ENCODE assay signal across 27 mouse cellular contexts in genomic region chr6:91470712-91471111, GRCm38 (mm10). TPM values are rescaled to one million over a fixed set of nuclear protein-coding genes. Genes with fewer than 3 reads are reported as not detected.
DNase-seq lines count a peak whose midpoint lies in the region; ATAC-seq and TF ChIP-seq lines count a peak whose summit lies in the region.
"Had no signal": no experiment of that assay in that cellular context is flagged by ENCODE, and none has a peak within 500 bp of the region (broad histone marks: within the 10 kb centered on the region; RNA-seq: fewer than 3 reads in every experiment).

No protein-coding gene starts in this region.

- no peak overlapping the region for H3K4me3 ChIP-seq in liver, embryonic 11.5 days (ENCODE audit: low read depth, low read length)
- no peak overlapping the region for H3K4me3 ChIP-seq in liver, embryonic 12.5 days
- H3K4me3 ChIP-seq in CH12.LX (replicated peaks in 1 of 3; ENCODE audit: low read depth in 2 of 3, low read length in 2 of 3, poor library complexity in 1 of 3) (no peak overlapping the region), E14TG2a.4 (replicated peaks; ENCODE audit: low read length) (peak overlapping the region; percentile 21; the same call in 1 of the 2 replicates)
- H3K4me3 ChIP-seq: embryonic facial prominence, embryonic 13.5 days; embryonic facial prominence, embryonic 15.5 days; erythroblast, embryonic 14.5 days; forebrain, embryonic 12.5 days had no signal

- H3K4me2 ChIP-seq in liver, embryonic 11.5 days = peak overlapping the region; percentile 17
- no peak overlapping the region for H3K4me2 ChIP-seq in liver, embryonic 12.5 days
- H3K4me2 ChIP-seq in CH12.LX (ENCODE audit: insufficient read depth, low read depth, poor library complexity, severe bottlenecking) = peak overlapping the region; percentile 1; the same call in 1 of the 2 replicates
- H3K4me2 ChIP-seq: embryonic facial prominence, embryonic 13.5 days; embryonic facial prominence, embryonic 15.5 days; forebrain, embryonic 12.5 days had no signal

- peaks cover 12% of the 10 kb centered on the region for H3K4me1 ChIP-seq in liver, embryonic 11.5 days (replicated peaks; ENCODE audit: control insufficient read depth, insufficient read depth, low read length)
- peaks cover 36% of the 10 kb centered on the region for H3K4me1 ChIP-seq in liver, embryonic 12.5 days
- H3K4me1 ChIP-seq in CH12.LX (ENCODE audit: control insufficient read depth in 1 of 2, insufficient read depth in 2 of 2) (peaks cover 8 to 48% of the 10 kb centered on the region in 2 experiments), E14TG2a.4 (replicated peaks; ENCODE audit: low read depth, low read length) (peaks cover 85% of the 10 kb centered on the region)

- ATAC-seq in liver, embryonic 11.5 days (replicated peaks; ENCODE audit: low FRiP score) = no peak
- ATAC-seq in liver, embryonic 12.5 days = no peak
- ATAC-seq in megakaryocyte, adult 5-6 weeks (ENCODE audit: poor library complexity, severe bottlenecking) = no peak
- ATAC-seq: activated CD4-positive, CD25-positive, alpha-beta regulatory T cell, adult 4 months; forebrain, embryonic 14.5 days; forebrain, embryonic 16.5 days; Patski had no signal

- no peaks in the 10 kb centered on the region for H3K27me3 ChIP-seq in liver, embryonic 11.5 days (replicated peaks; ENCODE audit: control insufficient read depth, insufficient read depth, low read length)
- H3K27me3 ChIP-seq in liver, embryonic 12.5 days (replicated peaks) = no peaks in the 10 kb centered on the region
- H3K27me3 ChIP-seq in CH12.LX (replicated peaks) (no peaks in the 10 kb centered on the region), E14TG2a.4 (ENCODE audit: insufficient read depth, low read length) (no peaks in the 10 kb centered on the region)
- H3K27me3 ChIP-seq: embryonic facial prominence, embryonic 13.5 days; embryonic facial prominence, embryonic 15.5 days; forebrain, embryonic 12.5 days; Patski had no signal

- no peak for TF ChIP-seq POLR2A in CH12.LX (IDR thresholded peaks at IDR 0.05; ENCODE audit: low read depth, low read length)

- WGBS in liver, embryonic 11.5 days = 91% methylated on average over 2 of the region's 2 CpGs
- WGBS in liver, embryonic 12.5 days (ENCODE audit: insufficient replicate concordance) = 83% methylated on average over 2 of the region's 2 CpGs

- no peak for TF ChIP-seq RAD21 in CH12.LX (IDR thresholded peaks at IDR 0.05; ENCODE audit: low read depth, low read length)

- in situ Hi-C loops in CH12.LX (cut with MboI; ENCODE audit: low pct_ligation_motif_present, low pct_unique_long_range_greater_than_20kb, low sequenced_read_pairs) = no loop called here

- H3K9me3 ChIP-seq in liver, embryonic 11.5 days (ENCODE audit: control insufficient read depth, low read length) = no peaks in the 10 kb centered on the region
- no peaks in the 10 kb centered on the region for H3K9me3 ChIP-seq in liver, embryonic 12.5 days (replicated peaks)
- H3K9me3 ChIP-seq in CH12.LX (replicated peaks; ENCODE audit: low read length) = no peaks in the 10 kb centered on the region
- no peaks in the 10 kb centered on the region for H3K9me3 ChIP-seq in E14TG2a.4 (ENCODE audit: low read length)
- H3K9me3 ChIP-seq: embryonic facial prominence, embryonic 13.5 days; embryonic facial prominence, embryonic 15.5 days; forebrain, embryonic 10.5 days; forebrain, embryonic 12.5 days had no signal

- no peak for DNase-seq in liver, embryonic 11.5 days (ENCODE audit: low spot score)
- DNase-seq in CH12.LX (ENCODE audit: extremely low read depth) = no peak
- DNase-seq in ovary, postnatal 10 days (ENCODE audit: low spot score) = no peak
- DNase-seq: adrenal gland, adult 8-10 months; adrenal gland, postnatal 14 days; cerebellum, adult 11 months; cerebellum, adult 18-20 months; cerebellum, adult 8-10 months; cerebellum, adult 9-11 months; cerebellum, postnatal 14 days; cerebellum, postnatal 36 days; embryo, embryonic 11 days had no signal

- TF ChIP-seq EP300 in CH12.LX (IDR thresholded peaks at IDR 0.05; ENCODE audit: low read length) = no peak

- peaks cover 49% of the 10 kb centered on the region for H3K79me2 ChIP-seq in CH12.LX (replicated peaks; ENCODE audit: control insufficient read depth, extremely low read depth, insufficient read depth, poor library complexity, severe bottlenecking)

- dilution Hi-C loops in CH12.LX (cut with MboI; ENCODE audit: extremely low pct_ligation_motif_present, extremely low pct_unique_long_range_greater_than_20kb, low sequenced_read_pairs) = no loop called here

- peaks cover 15% of the 10 kb centered on the region; the same call in 1 of the 2 replicates for H3K36me3 ChIP-seq in liver, embryonic 11.5 days (ENCODE audit: control insufficient read depth, insufficient read depth, low read length)
- H3K36me3 ChIP-seq in liver, embryonic 12.5 days = peaks cover 53% of the 10 kb centered on the region
- H3K36me3 ChIP-seq in CH12.LX (replicated peaks in 1 of 2; ENCODE audit: control insufficient read depth in 1 of 2, insufficient read depth in 1 of 2, low read length in 1 of 2) (peaks cover 29 to 60% of the 10 kb centered on the region in 2 experiments), E14TG2a.4 (ENCODE audit: insufficient read depth, low read length) (peaks cover 71% of the 10 kb centered on the region)

- H3K27ac ChIP-seq in liver, embryonic 11.5 days (ENCODE audit: low read depth, low read length) = no peak overlapping the region
- H3K27ac ChIP-seq in liver, embryonic 12.5 days = no peak overlapping the region
- no peak overlapping the region for H3K27ac ChIP-seq in CH12.LX (ENCODE audit: insufficient read depth, low read depth)
- H3K27ac ChIP-seq: embryonic facial prominence, embryonic 13.5 days; embryonic facial prominence, embryonic 15.5 days; forebrain, embryonic 10.5 days; forebrain, embryonic 12.5 days had no signal

- no peak for TF ChIP-seq CTCF in CH12.LX (conservative IDR thresholded peaks at IDR 0.05 in 1 of 2, IDR thresholded peaks at IDR 0.05 in 1 of 2; ENCODE audit: low read depth in 2 of 2, low read length in 2 of 2)
- TF ChIP-seq CTCF in E14TG2a.4 (conservative IDR thresholded peaks at IDR 0.05; ENCODE audit: low read length) = no peak

- H3K9ac ChIP-seq in liver, embryonic 11.5 days (ENCODE audit: low read depth, low read length) = no peak overlapping the region
- no peak overlapping the region for H3K9ac ChIP-seq in liver, embryonic 12.5 days
- no peak overlapping the region for H3K9ac ChIP-seq in CH12.LX (ENCODE audit: insufficient read depth, low read depth)
- H3K9ac ChIP-seq: embryonic facial prominence, embryonic 13.5 days; embryonic facial prominence, embryonic 15.5 days; forebrain, embryonic 12.5 days had no signal

TF ChIP-seq in CH12.LX, 34 proteins besides CTCF, POLR2A, EP300 and RAD21:
- TF ChIP-seq JUN (IDR thresholded peaks at IDR 0.05; ENCODE audit: insufficient read depth, low read depth, low read length) (no peak), PAX5 (IDR thresholded peaks at IDR 0.05; ENCODE audit: low read length) (no peak), GABPA (IDR thresholded peaks at IDR 0.05; ENCODE audit: insufficient replicate concordance, low read depth, low read length) (no peak)

RNA-seq across cellular contexts. Expression of gene Chchd4, which starts 2.6 kb away (rescaled TPM):
- 47.1 and 47.3 TPM in 2 replicates for polyA plus RNA-seq in liver, embryonic 11.5 days (2014; fragmentation: Nextera tagmentation; extraction: Ambion mirVana)
- polyA plus RNA-seq in liver, embryonic 12.5 days (2016; fragmentation: Nextera tagmentation; extraction: Ambion mirVana) = 26.5 and 31.5 TPM in 2 replicates
- total RNA-seq in CH12.LX (2012; rRNA removed) (30.1 and 40.8 TPM in 2 replicates), CH12.LX (2014; rRNA removed) (49.7 and 56.5 TPM in 2 replicates)
- 41.4 and 45.0 TPM in 2 replicates for polyA plus RNA-seq in CH12.LX (2012; ENCODE audit: insufficient read length, low read depth)
- 6.2 and 7.3 TPM in 2 replicates for total RNA-seq in megakaryocyte, adult 5-6 weeks (2015)
- total RNA-seq in megakaryocyte, adult 5-6 weeks (2017) = 6.1 and 7.1 TPM in 2 replicates

RNA-seq across cellular contexts. Expression of gene Tmem43, which starts 2.8 kb away (rescaled TPM):
- polyA plus RNA-seq in liver, embryonic 11.5 days (2014; fragmentation: Nextera tagmentation; extraction: Ambion mirVana) = 30.0 and 31.7 TPM in 2 replicates
- 17.3 and 18.2 TPM in 2 replicates for polyA plus RNA-seq in liver, embryonic 12.5 days (2016; fragmentation: Nextera tagmentation; extraction: Ambion mirVana)
- total RNA-seq in CH12.LX (2012; rRNA removed) (27.8 and 29.7 TPM in 2 replicates), CH12.LX (2014; rRNA removed) (24.5 and 25.0 TPM in 2 replicates)
- polyA plus RNA-seq in CH12.LX (2012; ENCODE audit: insufficient read length, low read depth) = 16.1 and 19.2 TPM in 2 replicates
- total RNA-seq in megakaryocyte, adult 5-6 weeks (2015) = 62.2 and 66.7 TPM in 2 replicates
- 87.3 and 104 TPM in 2 replicates for total RNA-seq in megakaryocyte, adult 5-6 weeks (2017)

RNA-seq across cellular contexts. Expression of gene Xpc, which starts 45.0 kb away (rescaled TPM):
- polyA plus RNA-seq in liver, embryonic 11.5 days (2014; fragmentation: Nextera tagmentation; extraction: Ambion mirVana) = 13.2 and 13.4 TPM in 2 replicates
- polyA plus RNA-seq in liver, embryonic 12.5 days (2016; fragmentation: Nextera tagmentation; extraction: Ambion mirVana) = 7.7 and 8.3 TPM in 2 replicates
- total RNA-seq in CH12.LX (2012; rRNA removed) (10.5 and 11.7 TPM in 2 replicates), CH12.LX (2014; rRNA removed) (6.7 and 7.8 TPM in 2 replicates)
- polyA plus RNA-seq in CH12.LX (2012; ENCODE audit: insufficient read length, low read depth) = 8.2 and 10.9 TPM in 2 replicates
- total RNA-seq in megakaryocyte, adult 5-6 weeks (2015) = 9.6 and 11.6 TPM in 2 replicates
- 36.8 and 41.5 TPM in 2 replicates for total RNA-seq in megakaryocyte, adult 5-6 weeks (2017)

RNA-seq across cellular contexts. Expression of gene Lsm3, which starts 45.0 kb away (rescaled TPM):
- 309 and 318 TPM in 2 replicates for polyA plus RNA-seq in liver, embryonic 11.5 days (2014; fragmentation: Nextera tagmentation; extraction: Ambion mirVana)
- polyA plus RNA-seq in liver, embryonic 12.5 days (2016; fragmentation: Nextera tagmentation; extraction: Ambion mirVana) = 179 and 189 TPM in 2 replicates
- 148 and 195 TPM in 2 replicates for total RNA-seq in CH12.LX (2012; rRNA removed)
- total RNA-seq in CH12.LX (2014; rRNA removed) = 509 and 526 TPM in 2 replicates
- 248 and 258 TPM in 2 replicates for polyA plus RNA-seq in CH12.LX (2012; ENCODE audit: insufficient read length, low read depth)
- total RNA-seq in megakaryocyte, adult 5-6 weeks (2015) = 84.7 and 89.8 TPM in 2 replicates
- 196 and 288 TPM in 2 replicates for total RNA-seq in megakaryocyte, adult 5-6 weeks (2017)

RNA-seq across cellular contexts. Expression of gene Wnt7a, which starts 59.5 kb away (rescaled TPM):
- 0.05 and 0.30 TPM in 2 replicates for polyA plus RNA-seq in liver, embryonic 11.5 days (2014; fragmentation: Nextera tagmentation; extraction: Ambion mirVana)
- 0.04 TPM in 1 of 2 replicates, not detected in the other for polyA plus RNA-seq in liver, embryonic 12.5 days (2016; fragmentation: Nextera tagmentation; extraction: Ambion mirVana)
- not detected in 2 replicates for total RNA-seq in CH12.LX (2012; rRNA removed)
- total RNA-seq in CH12.LX (2014; rRNA removed) = not detected in 2 replicates
- not detected in 2 replicates for polyA plus RNA-seq in CH12.LX (2012; ENCODE audit: insufficient read length, low read depth)
- total RNA-seq in megakaryocyte, adult 5-6 weeks (2015) = not detected in 2 replicates
- total RNA-seq in megakaryocyte, adult 5-6 weeks (2017) = not detected in 2 replicates
- total RNA-seq: adrenal gland, adult 18-20 months; adrenal gland, adult 8-10 months; adrenal gland, postnatal 14 days; common myeloid progenitor, adult 5-6 weeks had no signal
- polyA plus RNA-seq: activated CD4-positive, CD25-positive, alpha-beta regulatory T cell, adult 4 months; C2C12; erythroblast, embryonic 14.5 days had no signal
